Mouse (Mus musculus): Measurements from ENCODE around the gene Slc25a51. TPM values are rescaled to one million over a fixed set of nuclear protein-coding genes. Genes with fewer than 3 reads are reported as not detected.
A peak's percentile ranks its signal among the peaks of the same experiment; 100 is the strongest.

The Slc25a51 gene
- polyA plus RNA-seq, 1 experiment from 2014 or later, result 79.8 TPM

DNA sequence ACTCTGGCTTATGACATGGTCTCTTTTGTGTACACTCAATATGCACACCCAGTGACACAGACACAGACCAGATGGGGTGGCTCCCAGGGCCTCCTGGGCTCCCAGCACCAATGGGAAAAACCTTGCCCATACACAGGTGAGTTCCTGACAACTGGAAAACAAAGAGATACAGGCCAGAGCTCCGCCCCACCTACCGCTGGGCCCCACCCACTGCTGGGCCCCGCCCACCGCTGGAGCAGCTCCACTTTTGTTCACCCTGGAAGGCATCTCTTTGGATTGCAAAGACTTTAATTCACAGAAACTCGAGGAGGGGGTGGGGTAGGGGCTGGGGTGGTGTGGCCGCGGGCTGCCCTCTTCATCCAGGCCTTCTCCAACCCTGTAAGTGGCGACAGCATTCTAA is 14.8 kb upstream of the Slc25a51 start:
- H3K4me2 ChIP-seq (replicated peaks), result no peak overlapping the region
- no peak for ATAC-seq (ENCODE audit: insufficient number of reproducible peaks, insufficient read depth, low FRiP score, low TSS enrichment)
- H3K36me3 ChIP-seq, result no peaks in the 10 kb centered on the region
- WGBS, result 29% methylated on average over 8 of the region's 8 CpGs
- H3K9me3 ChIP-seq, result no peaks in the 10 kb centered on the region
- no peak overlapping the region for H3K4me3 ChIP-seq
- H3K27me3 ChIP-seq, result no peaks in the 10 kb centered on the region
- no peak overlapping the region for H3K9ac ChIP-seq
- peaks cover 22% of the 10 kb centered on the region for H3K4me1 ChIP-seq
- H3K27ac ChIP-seq, result 0 out of 2 replicates have a peak overlapping the region, but pooled peaks have one; percentile 23

DNA sequence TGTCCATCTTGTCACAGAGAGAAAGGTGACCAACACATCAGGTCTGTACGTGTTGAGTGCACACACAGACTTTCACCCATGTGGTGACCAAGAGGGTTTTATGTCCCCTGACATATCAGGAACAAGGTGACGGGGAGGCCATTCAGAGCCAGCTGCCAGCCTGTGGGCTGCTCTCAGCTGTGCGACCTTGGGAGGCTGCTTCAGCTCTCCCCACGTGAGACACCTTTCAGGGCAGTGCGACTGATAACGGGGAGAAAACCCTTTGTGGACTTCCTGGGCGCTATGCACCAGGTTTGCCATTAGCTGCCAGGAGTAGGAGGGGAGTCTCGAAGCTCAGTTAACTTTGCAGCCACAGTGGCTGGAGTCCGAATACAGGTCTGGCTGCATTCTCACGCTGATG is 14.1 kb upstream of the Slc25a51 start:
- 85% methylated on average over 10 of the region's 10 CpGs for WGBS
- no peaks in the 10 kb centered on the region for H3K36me3 ChIP-seq
- ATAC-seq (ENCODE audit: insufficient number of reproducible peaks, insufficient read depth, low FRiP score, low TSS enrichment), result no peak
- H3K27ac ChIP-seq, result no peak overlapping the region
- no peaks in the 10 kb centered on the region for H3K27me3 ChIP-seq
- no peak overlapping the region for H3K4me3 ChIP-seq
- no peak overlapping the region for H3K4me2 ChIP-seq (replicated peaks)
- H3K9ac ChIP-seq, result no peak overlapping the region
- peaks cover 22% of the 10 kb centered on the region for H3K4me1 ChIP-seq
- no peaks in the 10 kb centered on the region for H3K9me3 ChIP-seq

DNA sequence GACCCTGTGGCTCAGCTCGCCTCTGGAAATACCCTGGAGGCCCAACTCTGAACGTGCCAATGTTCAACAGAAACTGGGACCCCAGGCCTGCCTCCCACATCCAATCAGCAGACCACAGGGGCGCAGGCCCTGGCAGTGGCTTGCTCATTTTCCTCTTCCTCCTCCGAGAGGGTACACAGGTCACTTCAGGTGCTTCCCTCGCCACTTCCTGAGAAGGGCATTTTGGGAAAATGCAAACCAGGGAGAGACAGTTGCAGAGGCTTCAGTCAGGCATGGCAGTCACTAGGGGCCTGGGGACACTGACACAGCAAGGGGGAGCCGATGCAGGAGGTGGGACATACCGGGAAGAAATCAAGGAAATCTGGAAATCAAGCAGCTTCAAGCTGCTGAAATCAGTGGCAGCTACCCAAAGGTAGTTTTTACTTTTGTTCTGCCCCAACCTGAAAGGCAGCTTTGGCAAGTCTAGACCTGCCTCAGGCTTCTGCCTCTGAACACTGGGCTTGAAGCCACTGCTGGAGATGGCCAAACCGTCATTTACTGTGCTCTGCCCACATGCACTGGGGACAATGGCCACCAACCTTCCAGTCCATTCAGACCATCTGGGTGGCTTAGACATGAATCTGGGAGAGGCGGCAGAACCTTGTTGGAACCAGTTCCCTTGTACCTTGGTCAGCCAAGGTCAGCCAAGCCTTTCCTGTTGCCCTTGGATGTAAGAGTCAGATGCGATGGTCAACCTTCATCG is 13.1 kb upstream of the Slc25a51 start:
- H3K4me3 ChIP-seq, result no peak overlapping the region
- H3K9me3 ChIP-seq, result no peaks in the 10 kb centered on the region
- 67% methylated on average over 11 of the region's 11 CpGs for WGBS
- H3K36me3 ChIP-seq, result no peaks in the 10 kb centered on the region
- no peaks in the 10 kb centered on the region for H3K27me3 ChIP-seq
- H3K4me2 ChIP-seq (replicated peaks), result no peak overlapping the region
- peaks cover 22% of the 10 kb centered on the region for H3K4me1 ChIP-seq
- ATAC-seq (ENCODE audit: insufficient number of reproducible peaks, insufficient read depth, low FRiP score, low TSS enrichment), result no peak
- H3K27ac ChIP-seq, result peak overlapping the region; percentile 50
- no peak overlapping the region for H3K9ac ChIP-seq

DNA sequence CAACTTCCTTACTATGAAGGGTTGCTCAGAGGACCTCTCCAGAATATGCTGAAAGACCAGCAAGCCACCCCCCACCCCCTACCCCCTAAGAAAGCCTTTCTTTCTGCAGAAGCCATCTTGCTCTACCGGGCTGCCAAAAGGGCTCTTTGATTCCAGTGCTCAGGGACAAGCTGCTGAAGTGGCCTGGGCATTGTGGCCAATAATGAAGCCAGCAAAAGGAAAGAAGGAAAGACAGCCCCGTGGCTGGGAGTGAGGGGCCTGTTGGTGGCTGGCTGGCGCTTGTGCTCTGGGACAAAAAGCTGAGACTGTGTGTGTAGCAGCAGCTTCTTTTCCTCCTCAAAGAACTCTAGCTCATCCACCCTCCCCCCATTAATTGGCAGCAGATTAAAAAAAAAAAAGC is 12.2 kb upstream of the Slc25a51 start:
- WGBS, result 47% methylated on average over 3 of the region's 3 CpGs
- ATAC-seq (ENCODE audit: insufficient number of reproducible peaks, insufficient read depth, low FRiP score, low TSS enrichment), result no peak
- no peaks in the 10 kb centered on the region for H3K27me3 ChIP-seq
- H3K9ac ChIP-seq, result no peak overlapping the region
- H3K4me3 ChIP-seq, result no peak overlapping the region
- H3K27ac ChIP-seq, result no peak overlapping the region
- H3K36me3 ChIP-seq, result no peaks in the 10 kb centered on the region
- H3K4me2 ChIP-seq (replicated peaks), result no peak overlapping the region
- H3K9me3 ChIP-seq, result no peaks in the 10 kb centered on the region
- peaks cover 22% of the 10 kb centered on the region for H3K4me1 ChIP-seq

DNA sequence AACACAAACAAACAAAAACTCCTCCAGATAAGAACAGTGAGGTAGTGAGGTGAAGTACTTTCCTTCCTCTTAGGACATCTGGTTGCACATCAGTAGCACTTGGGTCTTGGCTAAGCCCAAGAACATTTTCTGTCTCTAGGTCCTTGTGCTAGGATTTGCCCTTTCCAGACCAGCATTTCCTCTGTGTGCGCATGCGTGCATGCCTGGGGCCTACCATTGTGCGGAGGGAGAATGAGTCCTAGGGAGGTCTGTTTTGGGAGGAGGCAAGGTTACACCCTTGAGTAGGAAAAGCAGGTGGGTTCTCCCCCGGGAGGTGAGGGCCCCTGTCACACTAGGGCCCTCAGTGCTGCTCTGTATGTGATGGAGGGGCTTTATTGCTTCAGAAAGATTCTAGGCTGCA is 10.5 kb upstream of the Slc25a51 start:
- peaks cover 22% of the 10 kb centered on the region for H3K4me1 ChIP-seq
- H3K36me3 ChIP-seq, result no peaks in the 10 kb centered on the region
- H3K27ac ChIP-seq, result no peak overlapping the region
- no peak overlapping the region for H3K4me2 ChIP-seq (replicated peaks)
- 71% methylated on average over 4 of the region's 4 CpGs for WGBS
- no peak overlapping the region for H3K9ac ChIP-seq
- H3K27me3 ChIP-seq, result no peaks in the 10 kb centered on the region
- H3K9me3 ChIP-seq, result no peaks in the 10 kb centered on the region
- no peak overlapping the region for H3K4me3 ChIP-seq
- no peak for ATAC-seq (ENCODE audit: insufficient number of reproducible peaks, insufficient read depth, low FRiP score, low TSS enrichment)

DNA sequence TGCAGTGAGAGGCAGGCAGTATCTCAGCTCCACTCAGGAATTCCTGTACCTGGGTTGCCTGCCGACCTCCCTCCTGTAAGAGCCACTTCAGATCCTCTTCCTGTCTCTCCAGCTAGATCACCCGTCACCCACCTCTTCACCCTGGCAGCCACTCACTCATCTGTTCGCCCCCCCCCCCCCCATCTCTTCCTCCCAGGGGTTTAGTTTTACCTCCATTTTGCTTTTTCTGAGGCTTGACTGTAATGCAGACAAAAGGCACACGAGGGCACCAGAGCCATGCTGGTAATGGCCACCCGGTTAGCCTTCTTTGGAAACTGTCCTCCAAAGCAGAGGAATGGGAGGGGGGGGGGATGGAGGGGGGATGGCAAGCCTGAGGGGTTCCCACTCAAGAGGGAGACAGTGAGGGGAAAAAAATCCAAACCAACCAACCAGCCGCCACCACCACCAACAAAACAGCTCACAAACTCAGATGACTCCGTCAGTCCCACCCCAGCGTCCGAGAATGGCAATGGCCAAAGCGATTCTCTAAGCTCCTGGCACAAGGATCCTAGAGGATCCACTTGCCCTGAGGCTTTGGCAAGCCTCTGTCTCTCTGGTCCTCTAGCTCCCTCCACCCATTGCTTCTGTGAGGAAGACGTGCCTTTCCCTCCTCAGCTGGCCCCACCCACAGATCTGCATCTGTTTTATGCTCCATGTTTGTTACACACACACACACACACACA is 9.8 kb upstream of the Slc25a51 start:
- Histone ChIP-seq H3K27ac (no peak overlapping the region), H3K4me2 (replicated peaks) (peak overlapping the region; percentile 21), H3K9ac (no peak overlapping the region), H3K4me3 (no peak overlapping the region), H3K4me1 (peaks cover 15% of the 10 kb centered on the region), H3K36me3 (no peaks in the 10 kb centered on the region), H3K27me3 (no peaks in the 10 kb centered on the region), H3K9me3 (no peaks in the 10 kb centered on the region)
- 17% methylated on average over 11 of the region's 11 CpGs for WGBS
- no peak for ATAC-seq (ENCODE audit: insufficient number of reproducible peaks, insufficient read depth, low FRiP score, low TSS enrichment)

DNA sequence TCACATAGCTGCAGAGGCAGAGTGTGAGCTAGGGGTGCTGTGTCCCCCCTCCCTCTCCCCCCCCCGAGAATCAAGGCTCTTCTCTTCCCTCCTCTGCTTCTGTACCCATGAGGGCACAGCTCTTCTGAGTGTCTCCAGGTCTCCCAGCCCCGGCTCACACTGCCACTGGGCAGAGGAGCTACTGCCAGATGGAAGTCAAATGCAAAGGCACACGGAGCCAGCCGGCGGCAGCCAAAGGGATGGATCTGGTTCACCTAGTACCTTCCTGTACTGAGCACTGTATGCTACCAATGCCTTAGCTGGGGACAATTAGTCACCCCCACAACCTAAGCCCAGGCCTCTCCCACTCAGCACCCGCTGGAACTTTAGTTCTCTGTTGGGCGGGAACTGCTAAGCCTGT is 7.7 kb upstream of the Slc25a51 start:
- Histone ChIP-seq H3K27ac (no peak overlapping the region), H3K4me3 (no peak overlapping the region), H3K9ac (no peak overlapping the region), H3K4me2 (replicated peaks) (no peak overlapping the region), H3K36me3 (no peaks in the 10 kb centered on the region), H3K27me3 (no peaks in the 10 kb centered on the region), H3K4me1 (peaks cover 6% of the 10 kb centered on the region), H3K9me3 (no peaks in the 10 kb centered on the region)
- ATAC-seq (ENCODE audit: insufficient number of reproducible peaks, insufficient read depth, low FRiP score, low TSS enrichment), result no peak
- 66% methylated on average over 7 of the region's 7 CpGs for whole genome bisulfite sequencing

DNA sequence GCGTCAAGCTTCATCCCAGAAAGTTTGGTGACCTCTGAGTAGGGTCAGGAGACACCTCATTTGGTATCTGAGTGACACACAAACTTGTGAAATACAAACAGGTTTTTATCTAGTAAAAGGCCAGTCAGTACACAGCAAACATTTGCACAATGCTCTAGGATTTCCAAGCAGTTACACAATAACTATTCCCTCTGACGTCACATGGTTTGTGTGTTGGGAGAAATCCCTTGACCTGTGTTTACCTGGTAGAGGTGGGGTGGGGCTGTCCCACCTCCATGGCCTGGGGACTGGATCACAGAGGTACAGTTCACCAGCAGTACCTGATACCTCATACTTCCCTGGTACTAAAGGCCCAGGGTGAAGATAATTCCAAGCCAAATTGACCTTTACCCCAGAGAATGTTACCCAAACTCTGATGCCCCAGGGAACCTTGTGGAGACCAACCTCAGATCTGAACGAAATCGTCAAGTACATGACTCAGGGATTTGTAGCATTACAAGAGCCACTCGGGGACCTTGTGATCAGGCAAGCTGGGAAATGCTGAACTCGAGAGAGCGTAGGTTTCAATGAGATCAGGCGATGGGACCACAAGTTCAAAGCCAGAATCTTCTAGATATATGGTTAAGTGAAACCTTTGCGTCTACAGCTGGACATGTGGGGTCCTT is 5.2 kb upstream of the Slc25a51 start:
- H3K36me3 ChIP-seq, result no peaks in the 10 kb centered on the region
- 81% methylated on average over 9 of the region's 9 CpGs for WGBS
- no peak overlapping the region for H3K27ac ChIP-seq
- no peak overlapping the region for H3K4me2 ChIP-seq (replicated peaks)
- H3K9ac ChIP-seq, result no peak overlapping the region
- no peak for ATAC-seq (ENCODE audit: insufficient number of reproducible peaks, insufficient read depth, low FRiP score, low TSS enrichment)
- H3K9me3 ChIP-seq, result no peaks in the 10 kb centered on the region
- no peak overlapping the region for H3K4me3 ChIP-seq
- no peaks in the 10 kb centered on the region for H3K4me1 ChIP-seq
- no peaks in the 10 kb centered on the region for H3K27me3 ChIP-seq

DNA sequence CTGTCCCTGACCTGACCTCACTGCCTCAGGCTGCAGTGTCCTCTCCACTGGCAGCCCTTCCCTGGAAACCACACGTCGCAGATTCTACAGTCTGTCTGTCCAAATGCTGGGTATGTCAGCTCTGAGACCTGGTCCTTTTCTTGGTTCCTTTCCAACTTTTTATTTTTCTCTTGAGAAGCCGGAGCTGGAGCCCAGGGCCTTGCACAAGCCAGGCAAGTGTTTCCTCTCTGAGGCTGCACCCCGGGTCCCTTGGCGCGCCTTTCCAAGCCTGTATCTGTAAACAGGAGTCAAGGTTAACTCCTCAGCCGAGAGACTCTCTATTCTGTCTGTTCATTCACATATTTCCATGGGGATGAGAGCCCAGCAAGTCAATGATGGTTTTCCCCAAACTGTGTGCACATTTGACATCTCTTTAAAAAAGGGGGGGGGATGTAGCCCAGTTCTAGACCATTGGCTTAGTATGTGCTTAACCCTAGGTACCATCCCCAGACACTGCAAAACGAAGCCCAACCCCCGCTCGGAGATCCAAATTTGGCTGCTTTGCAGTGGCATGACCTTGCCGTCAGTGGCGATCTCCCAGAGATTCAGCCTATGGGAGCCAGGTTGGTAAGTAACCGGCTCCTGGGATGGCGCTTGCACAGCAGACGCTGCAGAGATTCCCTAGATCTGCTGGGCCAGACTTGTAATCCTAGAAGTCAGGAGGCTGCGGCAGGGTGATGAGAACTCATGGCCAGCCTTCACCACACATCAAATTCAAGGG is 4.0 kb upstream of the Slc25a51 start:
- no peaks in the 10 kb centered on the region for H3K27me3 ChIP-seq
- H3K9me3 ChIP-seq, result no peaks in the 10 kb centered on the region
- no peaks in the 10 kb centered on the region for H3K36me3 ChIP-seq
- peaks cover under 1% of the 10 kb centered on the region; the same call in 1 of the 2 replicates for H3K4me1 ChIP-seq
- no peak overlapping the region for H3K4me2 ChIP-seq (replicated peaks)
- 59% methylated on average over 16 of the region's 16 CpGs for WGBS
- no peak overlapping the region for H3K9ac ChIP-seq
- H3K27ac ChIP-seq, result no peak overlapping the region
- no peak overlapping the region for H3K4me3 ChIP-seq
- no peak for ATAC-seq (ENCODE audit: insufficient number of reproducible peaks, insufficient read depth, low FRiP score, low TSS enrichment)

DNA sequence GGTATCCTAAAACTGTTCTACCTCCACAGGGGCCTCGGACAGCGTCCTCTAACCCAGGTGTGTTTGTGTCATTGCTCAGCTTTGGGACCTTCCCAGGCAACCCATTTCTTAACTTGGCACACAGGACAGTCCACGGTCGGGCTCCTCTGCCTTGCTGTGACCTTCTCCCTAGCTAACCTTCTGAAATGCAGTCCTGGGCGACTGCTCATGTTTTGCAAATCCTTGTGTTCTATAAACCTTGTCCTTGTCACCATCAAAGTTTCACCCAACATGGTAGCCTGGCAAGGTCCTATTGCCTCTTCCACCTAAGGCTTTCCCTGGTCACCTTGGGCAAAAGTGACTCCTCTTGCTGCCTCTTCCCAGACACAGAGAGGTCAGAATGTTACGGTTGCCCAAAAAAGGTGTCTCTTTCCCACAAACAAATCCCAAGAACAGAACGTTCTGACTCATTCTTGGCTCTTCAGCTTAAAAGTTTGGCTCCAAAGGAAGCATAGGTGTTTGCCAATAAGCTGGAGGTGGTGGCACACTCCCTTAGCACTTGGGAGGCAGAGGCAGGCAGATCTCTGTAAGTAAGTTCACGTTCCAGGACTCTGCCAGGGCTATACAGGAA is 2.7 kb upstream of the Slc25a51 start:
- H3K9ac ChIP-seq, result no peak overlapping the region
- H3K4me3 ChIP-seq, result no peak overlapping the region
- no peaks in the 10 kb centered on the region for H3K9me3 ChIP-seq
- no peak overlapping the region for H3K4me2 ChIP-seq (replicated peaks)
- no peak overlapping the region for H3K27ac ChIP-seq
- no peaks in the 10 kb centered on the region for H3K27me3 ChIP-seq
- peaks cover 14% of the 10 kb centered on the region for H3K4me1 ChIP-seq
- 88% methylated on average over 8 of the region's 8 CpGs for WGBS
- no peak for ATAC-seq (ENCODE audit: insufficient number of reproducible peaks, insufficient read depth, low FRiP score, low TSS enrichment)
- no peaks in the 10 kb centered on the region for H3K36me3 ChIP-seq

DNA sequence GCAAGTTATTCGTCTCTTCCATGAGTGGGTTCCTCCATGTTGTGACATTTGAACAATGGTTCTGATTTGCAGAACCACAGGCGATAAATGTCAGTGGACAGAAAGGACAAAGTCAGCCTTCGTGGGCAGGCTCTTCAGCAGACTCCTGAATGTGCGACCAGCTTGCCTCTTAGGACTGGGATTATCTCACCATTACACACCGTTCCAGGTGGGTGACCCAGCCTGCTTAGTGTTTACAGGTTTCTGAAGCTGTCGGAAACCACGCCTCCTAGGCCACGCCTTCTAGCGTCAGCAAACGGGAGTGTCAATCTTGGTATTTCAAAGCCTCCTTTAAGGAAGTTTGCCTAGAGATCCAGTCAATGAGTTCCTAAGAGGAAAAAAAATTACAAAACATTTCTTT is 704 bp upstream of the Slc25a51 start:
- no peak for ATAC-seq (ENCODE audit: insufficient number of reproducible peaks, insufficient read depth, low FRiP score, low TSS enrichment)

More for the DNA sequence above, 704 bp upstream of the Slc25a51 start:
- Histone ChIP-seq H3K9ac (peak overlapping the region; percentile 12; the same call in 1 of the 2 replicates), H3K4me3 (peak overlapping the region; percentile 88), H3K36me3 (peaks cover 3% of the 10 kb centered on the region), H3K4me2 (replicated peaks) (peak overlapping the region; percentile 69), H3K9me3 (no peaks in the 10 kb centered on the region), H3K27me3 (no peaks in the 10 kb centered on the region), H3K4me1 (peaks cover 15% of the 10 kb centered on the region), H3K27ac (peak overlapping the region; percentile 83)
- WGBS, result under 1% methylated on average over 10 of the region's 10 CpGs

Measured in embryonic facial prominence, embryonic 12.5 days (tissue).